Mouse (Mus musculus) erythroblast, embryonic 14.5 days (primary cell): ENCODE measurements around the gene Vwa7. TPM values are rescaled to one million over a fixed set of nuclear protein-coding genes. Genes with fewer than 3 reads are reported as not detected.
"Not testable (repeated sequence)": the region's sequence is repeated elsewhere in the genome, so short reads cannot be mapped to it uniquely, and the experiment has no call there.

Experiments
- H3K27me3 ChIP-seq: 2 replicates; pipeline ENCODE4 v1.6.1; 2012; ENCODE audit warnings: inconsistent platforms; ENCODE audit not compliant: control insufficient read depth
- H3K36me3 ChIP-seq: 2 replicates; pipeline ENCODE4 v1.6.1; 2012; ENCODE audit warnings: mild to moderate bottlenecking, inconsistent platforms; ENCODE audit not compliant: control insufficient read depth
- H3K4me1 ChIP-seq: 2 replicates; pipeline ENCODE4 v1.6.1; 2012; ENCODE audit warnings: inconsistent platforms; ENCODE audit not compliant: control insufficient read depth
- H3K4me3 ChIP-seq: replicated peaks from 2 replicates; pipeline ENCODE3; 2012; ENCODE audit warnings: moderate library complexity, mild to moderate bottlenecking, inconsistent platforms
- H3K9me3 ChIP-seq: 2 replicates; pipeline ENCODE4 v1.6.1; 2012; ENCODE audit warnings: low read length, inconsistent platforms, mixed read lengths; ENCODE audit not compliant: control insufficient read depth
- GATA1 ChIP-seq: IDR thresholded peaks from 2 replicates; pipeline ENCODE4 v1.6.1; 2012; ENCODE audit warnings: low read length, inconsistent platforms, mixed read lengths
- TAL1 ChIP-seq: IDR thresholded peaks from 3 replicates; pipeline ENCODE4 v1.6.1; 2012; ENCODE audit warnings: low read length, inconsistent platforms, mixed read lengths
- polyA plus RNA-seq: library from polyadenylated mRNA; stranded (reverse); fragments of >175 nt; gene quantifications from 2 replicates; pipeline ENCODE4 v1.2.3, GENCODE M21; 2012

The Vwa7 gene
- polyA plus RNA-seq, 1 experiment: 0.01 TPM

DNA sequence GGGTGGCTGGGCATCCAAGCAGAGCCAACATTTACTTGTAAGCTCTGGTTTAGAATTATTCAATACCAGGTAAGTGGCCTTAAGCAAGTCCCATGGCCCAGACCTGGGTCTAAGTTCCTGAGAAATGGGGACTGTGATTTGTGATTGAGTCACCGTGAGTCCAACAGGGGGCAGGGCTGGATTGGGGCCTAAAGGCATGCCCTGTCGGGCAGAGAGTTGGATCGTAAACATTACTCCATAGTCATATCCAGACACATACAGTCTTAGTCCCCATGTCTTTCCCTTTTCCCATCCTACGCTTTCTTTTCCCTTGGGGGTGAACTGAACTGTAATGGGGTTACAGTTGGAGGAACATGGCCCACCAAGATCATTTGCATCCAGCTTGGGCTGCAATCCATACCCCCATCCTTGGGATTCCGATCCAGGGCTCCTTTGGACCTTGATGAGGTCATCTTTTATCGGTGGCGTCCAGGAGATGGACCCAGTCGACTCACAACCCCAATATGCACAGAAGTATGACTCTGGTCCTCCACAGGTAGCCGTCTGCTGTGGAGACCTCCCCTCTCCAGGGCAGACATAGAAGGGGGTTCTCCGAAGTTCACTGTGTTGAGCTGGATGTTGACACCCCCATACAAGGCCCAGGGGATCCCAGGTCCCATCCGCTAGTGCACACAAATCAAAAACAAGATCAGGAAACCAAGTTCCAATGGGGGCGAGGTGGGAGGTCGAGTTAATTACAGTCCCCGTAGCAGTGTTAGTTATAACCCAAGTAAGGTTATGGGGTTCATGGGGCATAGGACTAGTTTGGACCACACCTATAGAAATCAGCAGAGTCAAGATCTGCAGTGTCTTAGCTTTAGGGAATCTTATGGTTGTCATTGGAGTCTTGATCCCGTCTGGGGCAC, 17.6 kb upstream of the Vwa7 start:
- Histone ChIP-seq H3K4me1 (peaks cover 69% of the 10 kb centered on the region), H3K9me3 (no peaks in the 10 kb centered on the region), H3K4me3 (peak overlapping the region; percentile 77), H3K27me3 (no peaks in the 10 kb centered on the region), H3K36me3 (peaks cover 55% of the 10 kb centered on the region)
- TF ChIP-seq GATA1: no peak
- no peak for TF ChIP-seq TAL1

DNA sequence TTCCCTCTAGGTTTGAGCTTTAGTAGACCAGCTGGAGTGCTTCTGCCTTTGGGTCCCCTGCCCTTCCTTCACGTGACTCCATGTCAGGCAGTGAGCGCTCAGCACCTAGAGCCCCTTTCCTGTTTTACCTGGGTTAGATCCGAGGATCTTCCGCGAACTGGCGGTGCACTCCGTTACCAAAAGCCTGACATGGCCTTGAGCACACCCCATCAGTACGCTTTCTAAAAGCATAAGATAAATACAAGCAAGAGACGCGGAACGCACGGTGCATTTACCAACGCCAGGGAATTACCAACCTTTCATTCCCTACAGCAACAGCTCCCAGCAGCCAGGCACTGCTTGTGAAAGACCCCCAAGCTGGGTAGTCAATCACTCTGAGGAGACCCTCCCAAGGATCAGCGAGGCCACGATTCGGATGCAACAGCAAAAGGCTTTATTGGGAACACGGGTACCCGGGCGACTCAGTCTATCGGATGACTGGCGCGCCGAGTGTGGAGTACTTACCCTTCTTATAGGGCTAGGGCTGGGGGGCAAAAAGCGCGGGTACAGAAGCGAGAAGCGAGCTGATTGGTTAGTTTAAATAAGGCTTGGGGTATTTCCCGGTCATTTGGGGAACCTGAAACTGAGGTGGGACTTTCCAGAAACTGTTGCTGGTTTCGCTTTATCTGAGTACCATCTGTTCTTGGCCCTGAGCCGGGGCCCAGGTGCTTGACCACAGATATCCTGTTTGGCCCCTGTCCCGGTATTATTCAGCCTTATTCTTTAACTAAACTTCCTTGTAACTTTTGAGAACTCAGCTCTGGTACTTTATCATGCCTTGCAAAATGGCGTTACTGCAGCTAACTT, 16.3 kb upstream of the Vwa7 start:
- H3K9me3 ChIP-seq, H3K27me3 ChIP-seq: not testable (repeated sequence)
- peak overlapping the region; percentile 87 for H3K4me3 ChIP-seq
- H3K4me1 ChIP-seq: peaks cover 78% of the 10 kb centered on the region
- H3K36me3 ChIP-seq: peaks cover 60% of the 10 kb centered on the region

DNA sequence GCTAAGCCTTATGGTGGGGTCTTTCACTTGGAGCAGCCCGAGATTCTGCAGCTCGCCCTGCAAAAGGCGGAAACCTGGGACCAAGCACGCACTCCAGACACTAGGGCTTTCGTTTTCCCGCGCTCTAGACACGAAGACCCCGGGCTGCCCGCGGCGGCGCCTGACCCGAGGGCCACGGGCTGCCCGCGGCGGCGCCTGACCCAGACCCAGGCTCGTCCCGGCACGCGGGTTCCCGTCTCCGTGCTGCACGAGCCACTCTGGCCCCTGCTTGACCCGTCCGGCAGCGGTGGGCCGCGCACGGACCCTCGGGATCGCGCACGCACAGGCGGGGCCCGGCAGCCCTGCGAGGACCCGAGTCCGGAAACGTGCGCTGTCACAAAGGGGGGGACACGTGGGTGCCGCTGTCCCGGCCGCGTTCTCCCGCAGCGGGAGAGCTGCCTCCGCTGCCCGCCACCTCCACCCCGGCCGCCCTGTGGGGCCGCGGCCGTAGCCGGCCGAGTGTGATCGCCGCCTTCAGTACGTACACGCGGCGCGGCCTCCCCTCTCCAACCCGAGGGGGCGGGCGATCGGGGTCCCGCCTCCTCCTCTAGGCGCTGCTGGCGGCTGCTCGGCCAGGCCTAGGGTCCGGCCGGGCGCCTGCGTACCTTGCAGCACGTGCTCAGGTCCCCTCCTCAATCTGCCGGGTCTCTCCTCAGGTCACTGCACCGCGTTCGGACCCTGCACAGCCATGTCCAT, 15.5 kb upstream of the Vwa7 start, which contains the start of gene Vars:
Gene Vars, plus strand, starts transcription at position 271 of the 735 bp plus-strand sequence.
- Histone ChIP-seq H3K9me3 (no peaks in the 10 kb centered on the region), H3K4me1 (peaks cover 80% of the 10 kb centered on the region), H3K27me3 (no peaks in the 10 kb centered on the region), H3K36me3 (peaks cover 63% of the 10 kb centered on the region), H3K4me3 (peak within 1 kb of the TSS; percentile 87)
- no peak for TF ChIP-seq TAL1
- TF ChIP-seq GATA1: no peak

DNA sequence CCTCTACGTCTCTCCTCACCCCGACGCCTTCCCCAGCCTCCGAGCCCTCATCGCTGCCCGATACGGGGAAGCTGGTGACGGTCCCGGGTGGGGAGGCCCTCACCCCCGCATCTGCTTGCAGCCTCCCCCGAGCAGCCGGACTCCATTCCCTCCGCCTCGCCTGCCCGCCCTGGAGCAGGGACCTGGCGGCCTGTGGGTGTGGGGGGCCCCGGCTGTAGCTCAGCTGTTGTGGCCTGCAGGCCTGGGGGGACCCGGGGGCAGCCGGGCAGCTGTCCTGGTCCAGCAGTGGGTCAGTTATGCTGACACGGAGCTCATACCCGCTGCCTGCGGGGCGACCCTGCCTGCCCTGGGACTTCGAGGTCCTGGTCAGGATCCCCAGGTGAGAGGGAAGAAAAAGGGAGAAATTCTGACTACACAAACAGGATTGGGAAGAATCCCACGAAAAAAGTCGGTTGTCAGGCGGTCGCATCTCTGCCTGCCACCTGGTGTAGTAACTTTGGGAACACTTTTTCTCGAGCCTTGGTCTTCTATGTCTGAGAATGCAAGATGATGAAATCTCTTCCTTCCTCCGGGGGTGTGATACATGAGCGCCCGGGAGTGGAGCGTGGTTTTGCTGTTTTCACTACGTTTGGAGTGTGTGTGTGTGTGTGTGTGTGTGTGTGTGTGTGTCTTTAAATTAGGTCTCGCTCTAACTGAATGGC, 14.8 kb upstream of the Vwa7 start:
- Histone ChIP-seq H3K4me1 (peaks cover 75% of the 10 kb centered on the region), H3K27me3 (no peaks in the 10 kb centered on the region), H3K9me3 (no peaks in the 10 kb centered on the region), H3K36me3 (peaks cover 62% of the 10 kb centered on the region), H3K4me3 (peak overlapping the region; percentile 87)
- TF ChIP-seq GATA1 (no peak), TAL1 (no peak)

DNA sequence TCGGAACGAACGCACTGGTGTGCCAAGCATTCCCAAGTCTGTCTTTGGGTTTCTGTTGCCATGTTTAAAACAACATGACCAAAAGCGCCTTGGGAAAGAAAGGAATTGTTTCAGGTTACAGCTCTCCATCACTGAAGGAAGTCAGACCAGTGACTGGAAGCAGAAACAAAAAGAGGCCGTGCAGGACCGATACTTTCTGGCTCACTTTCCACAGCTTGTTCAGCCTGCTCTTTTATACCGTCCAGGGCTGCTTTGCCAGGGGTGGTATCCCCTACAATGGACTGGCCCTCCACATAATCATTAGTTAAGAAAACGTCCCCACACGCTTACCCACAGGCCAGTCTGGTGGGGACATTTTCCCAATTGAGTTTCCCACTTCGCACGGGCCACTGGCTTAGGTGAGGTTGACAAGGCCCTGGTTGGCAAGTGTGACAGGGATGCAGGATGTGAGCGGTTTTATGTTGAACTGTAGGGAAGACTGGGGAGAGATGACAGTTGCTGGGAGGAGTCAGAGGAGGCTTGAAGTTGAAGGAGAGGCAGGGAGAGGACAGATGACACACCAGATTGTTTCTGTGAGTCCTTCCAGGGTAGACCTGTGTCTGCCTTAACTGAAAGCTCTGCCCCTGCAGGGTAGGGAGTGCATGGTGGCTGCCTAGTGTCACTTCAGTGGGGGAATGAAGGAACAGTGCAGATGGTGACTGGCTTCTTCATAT, 14.1 kb upstream of the Vwa7 start:
- Histone ChIP-seq H3K9me3 (no peaks in the 10 kb centered on the region), H3K4me1 (peaks cover 68% of the 10 kb centered on the region), H3K4me3 (peak overlapping the region; percentile 87), H3K27me3 (no peaks in the 10 kb centered on the region), H3K36me3 (peaks cover 62% of the 10 kb centered on the region)
- no peak for TF ChIP-seq TAL1
- no peak for TF ChIP-seq GATA1

DNA sequence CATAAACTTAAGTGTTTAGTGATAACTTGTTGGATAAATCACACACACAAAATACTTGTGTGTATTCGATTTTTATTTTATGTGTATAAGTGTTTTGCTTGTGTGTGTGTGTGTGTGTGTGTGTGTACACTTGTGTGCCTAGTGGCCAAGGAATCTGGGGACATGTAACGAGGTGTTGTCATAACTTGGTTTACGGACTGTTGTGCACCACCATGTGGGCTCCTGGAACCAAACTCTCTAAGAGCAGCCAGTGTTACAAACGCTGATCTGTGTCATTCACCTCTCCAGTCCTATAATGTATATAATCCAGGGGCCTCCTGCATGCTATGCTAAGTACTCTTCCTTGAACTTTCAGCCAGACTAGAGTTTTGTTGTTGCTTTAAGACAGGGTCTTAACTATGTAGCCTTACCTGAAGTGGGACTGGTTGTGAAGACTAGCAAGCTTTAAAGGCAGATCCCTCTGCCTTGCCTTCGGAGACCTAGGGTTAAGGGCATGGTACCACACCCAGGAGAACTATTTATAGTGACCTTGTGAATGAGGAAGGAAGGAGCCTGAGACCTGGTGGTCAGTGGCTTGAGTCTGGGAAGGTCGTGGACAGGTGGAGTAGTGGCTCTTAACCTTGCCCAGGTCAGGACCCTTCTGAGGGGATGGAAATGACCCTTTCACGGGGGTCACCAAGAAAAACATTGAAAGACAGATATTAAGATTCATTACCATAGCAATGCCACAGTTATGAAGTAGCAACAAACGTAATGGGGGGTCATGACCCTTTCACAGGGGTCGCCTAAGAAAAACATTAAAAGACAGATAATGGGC, 13.1 kb upstream of the Vwa7 start:
- peaks cover 60% of the 10 kb centered on the region for H3K36me3 ChIP-seq
- no peaks in the 10 kb centered on the region for H3K27me3 ChIP-seq
- H3K4me1 ChIP-seq: peaks cover 59% of the 10 kb centered on the region
- no peaks in the 10 kb centered on the region for H3K9me3 ChIP-seq
- TF ChIP-seq GATA1: no peak
- TF ChIP-seq TAL1: no peak
- peak overlapping the region; percentile 87 for H3K4me3 ChIP-seq

DNA sequence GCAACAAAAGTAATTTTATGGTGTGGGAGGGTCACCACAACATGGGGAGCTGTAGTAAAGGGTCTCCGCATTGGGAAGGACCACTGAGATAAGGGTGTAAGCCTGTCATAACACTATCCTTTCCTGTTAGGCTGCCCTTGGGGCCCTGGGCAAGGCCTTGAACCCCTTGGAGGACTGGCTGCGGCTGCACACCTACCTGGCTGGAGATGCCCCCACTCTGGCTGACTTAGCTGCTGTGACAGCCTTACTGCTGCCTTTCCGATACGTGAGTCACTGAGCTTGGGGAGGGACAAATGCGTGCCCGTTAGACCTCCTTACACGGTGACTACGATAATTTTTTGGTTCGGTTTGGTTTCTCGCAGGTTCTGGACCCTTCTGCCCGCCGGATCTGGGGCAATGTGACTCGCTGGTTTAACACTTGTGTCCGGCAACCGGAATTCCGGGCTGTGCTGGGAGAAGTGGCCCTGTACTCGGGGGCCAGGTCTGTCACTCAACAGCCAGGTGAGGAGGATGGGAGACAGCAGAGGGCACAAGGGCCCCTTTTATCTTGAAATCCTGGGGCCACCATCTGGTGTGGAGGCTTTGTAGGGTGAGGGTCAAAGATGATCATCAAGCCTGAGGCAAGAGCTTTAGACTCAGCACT, 12.2 kb upstream of the Vwa7 start:
- Histone ChIP-seq H3K4me1 (peaks cover 49% of the 10 kb centered on the region), H3K36me3 (peaks cover 60% of the 10 kb centered on the region), H3K9me3 (no peaks in the 10 kb centered on the region), H3K27me3 (no peaks in the 10 kb centered on the region), H3K4me3 (no peak overlapping the region)
- no peak for TF ChIP-seq GATA1
- TF ChIP-seq TAL1: no peak
